Mouse (Mus musculus) gonadal fat pad, adult 2 months (tissue): ENCODE data around the gene Cdkn2aip. TPM values are rescaled to one million over a fixed set of nuclear protein-coding genes. Genes with fewer than 3 reads are reported as not detected.

Experiments used
- DNase-seq: peaks from one replicate; pipeline ENCODE4 v3.0.0-alpha.2; 2012; ENCODE audit warnings: low read depth
- polyA plus RNA-seq: library from polyadenylated mRNA; depleted of rRNA; stranded (reverse); fragments of >200 nt; gene quantifications from 2 replicates; pipeline ENCODE4 v1.2.3, GENCODE M21; 2012

Cdkn2aip gene
- polyA plus RNA-seq, 1 experiment = 7.6 TPM

DNA sequence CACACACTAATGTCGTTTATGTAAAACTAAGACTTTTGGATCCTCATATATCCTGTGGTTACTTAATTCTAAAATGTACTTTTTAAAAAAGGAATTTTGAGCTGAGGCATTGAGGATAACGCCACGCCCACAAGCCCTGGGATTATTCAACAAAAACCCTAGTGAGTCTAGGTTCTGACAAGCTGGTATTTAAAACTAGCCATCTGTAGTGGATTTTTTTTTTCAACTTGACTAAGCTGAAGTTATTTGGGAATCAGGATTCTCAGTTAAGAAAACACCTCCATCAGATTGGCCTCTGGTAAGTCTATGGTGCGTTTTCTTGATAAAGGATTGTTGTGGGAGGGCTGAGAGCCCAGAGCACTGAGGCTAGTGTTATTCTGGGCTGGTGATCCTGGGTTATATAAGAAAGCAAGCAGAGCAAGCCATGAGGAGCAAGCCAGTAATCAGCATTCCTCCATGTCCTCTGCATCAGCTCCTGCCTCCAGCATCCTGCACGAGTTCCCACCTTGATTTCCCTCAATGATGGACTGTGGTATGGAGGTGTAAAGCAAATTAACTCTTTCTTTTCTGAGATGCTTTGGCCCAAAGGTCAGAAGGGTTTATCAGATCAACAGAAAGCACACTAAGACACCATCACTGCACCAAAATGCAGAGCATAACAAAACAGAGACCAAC, 18.2 kb downstream of the Cdkn2aip start:
- no peak for DNase-seq

DNA sequence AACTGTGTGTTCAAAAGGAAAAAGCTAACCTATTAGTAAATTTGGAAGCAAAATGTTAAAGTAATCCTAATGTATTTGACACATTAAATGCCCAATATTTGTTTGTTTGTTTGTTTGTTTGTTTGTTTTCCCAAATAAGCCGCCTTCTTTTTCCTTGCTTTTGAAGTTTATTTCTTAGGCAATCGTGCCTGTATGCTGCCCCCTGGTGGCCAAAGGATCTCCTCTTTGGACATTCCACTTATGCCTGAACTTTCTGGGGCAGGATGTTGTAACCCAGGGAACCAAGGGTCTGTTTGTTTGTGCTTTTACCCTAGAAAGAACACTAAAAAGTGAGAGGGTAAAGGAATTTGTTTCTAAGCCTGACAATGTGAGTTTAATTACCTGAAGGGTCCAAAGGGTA, 20.6 kb downstream of the Cdkn2aip start:
- no peak for DNase-seq

DNA sequence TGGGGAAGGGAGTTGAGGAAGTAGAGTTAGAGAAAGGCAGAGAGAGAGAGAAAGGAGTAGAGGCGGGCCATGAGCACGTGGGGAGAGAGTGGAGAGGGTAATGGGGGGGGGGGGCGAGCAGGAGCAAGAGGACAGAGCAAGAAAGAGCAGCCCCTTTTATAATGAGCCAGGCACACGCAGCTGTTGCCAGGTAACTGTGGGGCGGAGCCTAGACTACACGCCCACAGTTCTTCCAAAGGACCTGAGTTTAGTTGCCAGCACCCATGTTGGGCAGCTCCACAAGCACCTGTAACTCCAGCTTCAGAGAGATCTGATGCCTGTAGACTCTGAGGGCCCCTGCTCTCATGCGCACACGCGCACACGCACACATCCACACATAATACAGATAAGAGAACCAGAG, 21.9 kb downstream of the Cdkn2aip start:
- no peak for DNase-seq

DNA sequence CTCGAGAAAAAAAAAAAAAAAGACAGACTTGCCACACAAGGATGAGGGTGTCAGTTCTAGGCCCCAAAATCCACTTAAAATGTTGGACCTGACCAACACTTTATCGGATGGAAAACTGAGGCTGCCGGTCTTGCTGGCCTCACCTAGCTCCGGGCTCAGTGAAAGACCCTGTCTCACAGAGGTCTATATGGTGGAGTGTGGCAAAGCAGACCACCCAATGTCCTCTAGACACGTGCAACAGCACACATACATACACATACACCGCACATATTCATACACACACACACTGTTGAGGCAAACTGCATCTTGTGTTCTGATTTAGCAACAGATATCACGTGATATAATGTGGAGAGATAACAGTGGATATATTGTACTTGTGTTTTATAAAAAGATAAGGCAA, 22.4 kb downstream of the Cdkn2aip start:
- no peak for DNase-seq

DNA sequence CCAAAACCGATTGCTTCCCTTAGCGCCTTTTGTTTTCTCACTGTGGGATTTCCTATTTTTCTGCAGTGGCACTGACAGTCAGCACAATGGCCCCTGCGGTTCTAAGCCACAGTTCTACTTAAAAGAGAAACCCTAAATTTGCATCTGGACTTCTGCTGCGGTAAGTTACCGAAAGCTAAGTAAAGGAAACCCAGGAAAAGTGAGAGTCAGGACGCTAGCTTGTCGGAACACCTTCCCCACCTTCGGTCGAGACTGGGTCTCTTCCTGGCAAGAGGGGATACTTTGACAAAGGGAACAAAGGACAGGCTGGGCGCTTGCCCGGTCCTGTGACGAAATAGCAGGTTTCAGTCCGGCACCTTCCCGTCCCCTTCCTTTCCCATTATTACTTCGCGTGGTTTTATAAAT, 23.1 kb downstream of the Cdkn2aip start:
- no peak for DNase-seq

DNA sequence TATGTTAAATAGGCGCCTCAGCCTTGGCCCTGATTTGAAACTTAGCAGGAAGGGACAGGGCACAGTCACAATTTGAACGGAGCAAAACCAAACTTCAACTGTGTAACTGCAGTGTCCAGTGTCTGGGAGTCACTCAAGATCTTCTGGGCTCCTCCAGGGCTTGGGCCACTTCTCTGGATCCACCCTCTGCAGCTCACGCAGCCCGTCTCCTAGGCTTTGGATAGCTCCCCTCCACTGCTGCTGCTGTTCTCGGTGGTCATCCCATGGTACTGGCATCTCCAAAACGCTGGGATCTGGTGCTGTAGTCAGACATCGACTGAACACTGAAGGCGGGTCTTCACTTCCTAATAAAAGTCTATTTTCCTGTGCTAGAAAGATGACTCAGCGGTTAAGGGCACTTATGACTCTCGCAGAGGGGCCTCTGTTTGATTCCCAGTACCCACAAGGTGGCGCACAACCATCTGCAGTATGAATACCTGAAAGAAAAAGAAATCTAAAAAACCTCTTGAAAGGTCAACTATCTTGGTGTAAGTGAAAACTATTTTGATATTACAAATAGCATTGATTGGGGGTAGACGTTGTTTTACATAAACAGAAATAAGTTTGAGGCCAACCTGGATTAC, 23.9 kb downstream of the Cdkn2aip start:
- no peak for DNase-seq

DNA sequence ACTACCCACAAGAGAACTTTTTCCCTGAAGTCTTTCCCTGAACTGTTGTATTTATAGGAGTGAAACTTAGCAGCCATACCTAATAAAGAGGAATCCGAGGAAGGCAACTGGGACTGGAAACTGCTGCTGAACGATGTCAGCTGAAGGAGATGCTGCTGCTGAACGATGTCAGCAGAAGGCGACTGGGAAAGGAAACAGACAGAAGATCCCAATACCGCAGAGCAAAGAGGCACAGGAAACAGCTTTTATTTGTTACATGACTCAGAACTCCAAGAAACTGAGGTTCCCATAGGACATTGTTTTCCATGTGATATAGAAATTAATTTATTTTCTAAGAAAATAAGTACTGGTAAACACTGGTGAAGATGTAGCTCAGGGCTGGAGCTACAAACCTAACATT, 29.3 kb downstream of the Cdkn2aip start:
- no peak for DNase-seq

DNA sequence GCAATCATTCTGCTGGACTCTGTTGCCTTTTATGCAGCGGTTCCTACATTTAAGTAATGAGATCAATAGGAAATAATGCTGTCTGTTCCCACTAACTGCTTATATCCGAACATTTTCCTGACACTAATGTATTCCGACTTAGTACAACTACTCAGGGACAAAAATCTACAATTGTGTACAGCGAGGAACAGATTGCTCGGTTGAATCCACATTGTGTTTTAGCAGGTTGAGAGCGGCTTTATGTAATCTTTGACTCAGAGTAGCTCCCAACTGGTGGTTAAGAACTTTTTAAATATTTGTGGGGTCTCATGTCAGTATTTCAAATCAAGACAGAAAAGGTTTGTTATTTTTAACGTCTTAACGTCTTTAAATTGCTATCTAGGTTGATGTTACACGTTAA, 29.7 kb downstream of the Cdkn2aip start:
- no peak for DNase-seq

DNA sequence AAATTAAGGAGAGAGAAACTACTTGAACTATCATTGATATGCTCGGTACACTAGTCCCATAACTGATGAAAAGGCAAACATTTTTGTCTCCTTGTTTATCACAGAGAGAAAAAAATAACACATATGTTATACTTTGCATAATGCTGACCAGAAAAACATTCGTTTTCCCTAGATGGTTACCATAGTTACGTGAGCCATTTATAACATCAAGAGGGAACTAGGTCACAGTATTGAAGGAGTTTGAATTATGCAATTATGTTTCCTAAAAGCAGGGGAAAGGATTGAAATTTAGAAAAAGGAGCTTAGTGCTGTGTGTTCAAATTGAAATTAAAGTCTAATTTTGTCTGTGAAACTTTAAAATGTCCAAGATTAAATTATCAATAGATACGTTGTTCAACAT, 33.4 kb downstream of the Cdkn2aip start:
- DNase-seq = no peak

DNA sequence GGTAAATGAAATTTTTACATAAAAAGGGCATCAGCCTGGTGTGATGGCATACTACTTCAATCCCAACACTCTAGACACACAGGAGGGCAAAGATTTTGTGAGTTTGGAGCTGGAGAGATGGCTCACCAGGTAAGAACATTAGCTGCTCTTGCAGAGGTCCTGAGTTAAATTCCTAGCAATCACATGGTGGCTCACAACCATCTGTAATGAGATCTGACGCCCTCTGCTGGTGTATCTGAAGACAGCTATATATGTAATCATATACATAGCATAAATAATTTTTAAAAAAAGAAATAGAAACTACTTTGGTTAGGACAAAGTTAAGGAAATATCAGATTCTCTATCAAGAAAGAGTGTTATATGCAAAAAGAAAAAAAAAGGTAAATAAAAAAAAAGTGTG, 34.1 kb downstream of the Cdkn2aip start:
- DNase-seq = no peak

DNA sequence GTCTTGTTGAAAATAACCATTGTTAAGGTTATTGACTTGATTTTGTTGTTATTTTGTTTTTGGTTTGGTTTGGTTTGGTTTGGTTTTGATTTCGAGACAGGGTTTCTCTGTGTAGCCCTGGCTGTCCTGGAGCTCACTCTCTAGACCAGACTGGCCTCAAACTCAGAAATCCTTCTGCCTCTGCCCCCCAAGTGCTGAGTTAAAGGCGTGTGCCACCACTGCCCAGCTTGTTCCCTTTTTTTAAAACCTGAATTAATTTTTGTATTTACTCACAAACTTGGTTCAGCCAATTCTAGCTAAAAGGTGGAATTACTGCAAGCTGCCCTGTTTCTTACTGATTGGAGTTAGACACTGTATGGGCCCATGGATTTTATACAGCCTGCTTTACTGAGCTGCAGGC, 37.1 kb downstream of the Cdkn2aip start:
- no peak for DNase-seq

DNA sequence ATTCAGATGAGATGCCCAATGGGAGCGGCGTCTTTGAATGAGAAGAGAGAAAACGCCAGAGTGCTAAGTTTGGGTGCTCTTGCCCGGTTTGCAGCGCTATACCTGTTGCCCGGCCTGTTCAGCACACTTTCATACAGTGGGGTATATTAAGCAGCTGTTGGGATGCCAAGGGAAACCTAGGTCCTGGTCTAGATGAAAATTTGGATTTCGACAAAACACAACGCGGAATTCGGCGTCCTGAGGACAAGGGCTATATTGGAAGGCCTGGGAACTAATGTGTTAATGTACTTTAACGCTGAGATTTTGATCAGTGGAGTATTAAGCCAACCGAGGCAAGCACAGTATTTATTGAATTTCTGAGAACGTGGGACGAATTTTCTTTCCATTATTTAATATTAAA, 37.5 kb downstream of the Cdkn2aip start:
- no peak for DNase-seq

DNA sequence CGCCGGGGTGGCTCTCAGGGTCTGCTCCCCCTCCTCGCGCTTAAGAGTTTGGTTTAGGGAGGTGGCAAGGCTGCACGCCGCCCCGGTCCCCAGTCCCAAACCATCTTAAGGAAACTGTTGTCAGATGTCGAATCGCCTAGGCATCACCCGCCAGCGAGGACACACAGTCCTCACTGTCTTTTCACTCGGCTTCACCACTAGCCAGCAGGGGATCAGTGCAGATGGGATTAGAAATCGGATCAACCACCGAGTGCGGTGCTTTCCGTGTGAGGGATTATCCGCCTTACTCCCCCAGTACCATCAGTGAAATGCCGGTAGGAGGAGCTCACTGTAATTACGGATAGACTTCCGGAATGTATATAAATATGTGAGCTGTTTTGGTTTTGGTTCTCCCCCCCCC, 37.9 kb downstream of the Cdkn2aip start:
- DNase-seq = no peak

DNA sequence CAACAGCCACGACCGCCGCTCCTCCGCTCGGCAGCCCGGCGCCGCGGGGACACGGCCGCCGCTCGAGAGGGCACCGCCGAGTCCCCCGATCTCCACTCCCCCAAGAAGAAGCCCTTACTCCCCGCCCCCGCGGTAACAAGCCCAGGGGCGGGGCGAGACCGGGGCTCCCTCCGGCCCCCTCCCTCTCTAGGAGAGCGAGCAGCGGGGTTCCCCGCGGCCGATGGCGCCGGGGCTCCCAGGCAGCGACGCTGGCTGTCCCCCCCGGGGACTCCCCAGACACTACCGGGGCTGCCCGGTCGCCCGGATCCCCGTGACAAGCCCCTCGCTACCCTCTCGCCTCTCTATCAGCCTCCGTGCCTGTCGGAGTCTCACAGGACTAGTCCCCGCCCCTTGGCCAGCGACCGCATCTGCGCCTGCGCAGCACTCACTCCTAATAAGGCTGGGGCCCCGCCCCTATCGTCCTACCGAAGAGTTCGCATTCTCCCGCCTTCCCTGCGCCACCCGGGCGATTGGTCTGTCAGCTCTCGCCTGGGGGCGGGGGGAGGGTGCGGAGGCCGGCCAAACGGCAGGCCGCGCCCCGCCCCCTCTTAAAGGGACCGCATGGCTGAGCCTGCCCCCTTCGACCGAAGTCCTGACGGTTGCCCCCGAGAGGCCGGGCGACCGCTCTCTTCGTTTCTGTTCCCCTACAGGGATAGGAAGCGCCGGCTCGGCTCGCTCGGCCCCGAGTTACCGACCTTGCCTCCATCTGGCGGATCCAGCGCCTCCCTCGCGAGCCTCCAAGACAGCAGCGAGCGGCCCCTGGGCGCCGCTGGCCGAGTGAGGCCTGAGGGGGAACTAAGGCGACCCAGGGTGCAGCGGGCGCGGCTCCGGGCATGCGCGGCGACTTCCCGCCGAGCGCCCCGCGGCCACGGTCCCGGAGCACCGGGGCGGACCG, 38.7 kb downstream of the Cdkn2aip start, which contains the start of gene Ing2:
Ing2 (minus strand) TSS at position 780 of the 934 bp plus-strand sequence.
- peak; percentile 84 for DNase-seq

DNA sequence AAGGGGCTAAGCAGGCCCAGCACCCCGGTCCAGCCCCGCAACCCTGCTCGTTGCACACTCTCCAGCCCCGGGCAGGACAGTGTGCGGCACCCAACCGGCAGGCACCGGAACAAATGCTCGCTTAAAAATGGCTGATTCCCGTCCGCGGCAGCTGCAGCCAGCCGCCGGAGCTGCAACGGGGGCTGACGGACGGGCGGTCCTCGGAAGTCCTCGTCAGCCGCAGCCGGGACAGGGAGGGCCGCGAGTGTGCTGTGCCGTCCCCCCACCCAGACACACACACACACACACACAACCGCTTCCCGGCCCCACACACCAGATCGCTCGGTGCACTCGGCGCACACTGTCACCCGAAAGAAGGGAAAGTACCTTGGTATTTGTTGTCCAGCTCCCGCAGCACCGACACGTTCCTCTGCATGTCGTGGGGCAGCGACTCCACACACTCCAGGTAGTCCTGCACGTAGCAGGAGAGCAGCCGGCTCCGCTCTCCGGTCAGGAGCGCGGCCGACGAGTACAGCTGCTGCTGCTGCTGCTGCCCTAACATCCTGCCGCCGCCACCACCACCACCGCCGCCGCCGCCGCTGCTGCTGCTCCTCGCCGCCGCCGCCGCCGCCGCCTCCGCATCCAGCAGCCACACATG, 39.5 kb downstream of the Cdkn2aip start:
- no peak for DNase-seq

DNA sequence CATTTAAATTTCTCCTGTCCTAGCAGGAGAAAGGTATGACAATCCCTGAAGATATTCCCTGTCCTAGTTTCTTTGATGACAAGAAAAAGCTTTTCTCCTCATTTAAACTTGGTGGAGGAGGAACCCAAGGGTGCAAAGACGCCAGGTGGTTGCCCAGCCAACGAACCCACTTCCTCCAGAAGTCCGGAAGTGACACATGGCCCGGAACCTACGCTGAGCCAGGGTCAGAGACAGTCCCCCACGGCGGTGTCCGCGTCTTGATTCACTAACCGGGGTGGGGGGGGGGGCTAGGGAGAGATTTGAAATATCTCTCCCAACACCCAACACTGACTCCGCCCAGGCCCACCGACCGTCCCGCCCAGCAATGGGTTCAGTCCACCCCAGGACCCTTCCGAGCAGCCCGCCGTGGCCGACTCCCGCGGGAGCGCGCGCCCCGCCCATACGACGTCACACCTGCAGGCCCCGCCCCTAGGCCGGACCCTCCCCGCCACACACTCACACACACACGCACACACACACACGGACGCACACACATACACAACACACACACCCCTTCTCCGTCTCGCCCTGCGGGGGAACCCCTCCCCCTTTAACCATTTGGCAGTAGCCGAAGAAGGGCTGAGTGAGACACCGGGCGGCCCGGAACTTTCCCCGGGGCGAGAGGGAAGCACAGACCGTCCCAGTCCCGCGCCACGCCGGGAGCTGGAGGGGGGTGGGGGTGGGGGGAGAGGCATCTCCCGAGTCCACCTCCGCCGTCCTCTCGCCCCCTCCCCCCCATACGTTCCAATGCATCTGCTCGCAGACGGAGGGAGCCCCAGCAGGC, 40.2 kb downstream of the Cdkn2aip start:
- no peak for DNase-seq

DNA sequence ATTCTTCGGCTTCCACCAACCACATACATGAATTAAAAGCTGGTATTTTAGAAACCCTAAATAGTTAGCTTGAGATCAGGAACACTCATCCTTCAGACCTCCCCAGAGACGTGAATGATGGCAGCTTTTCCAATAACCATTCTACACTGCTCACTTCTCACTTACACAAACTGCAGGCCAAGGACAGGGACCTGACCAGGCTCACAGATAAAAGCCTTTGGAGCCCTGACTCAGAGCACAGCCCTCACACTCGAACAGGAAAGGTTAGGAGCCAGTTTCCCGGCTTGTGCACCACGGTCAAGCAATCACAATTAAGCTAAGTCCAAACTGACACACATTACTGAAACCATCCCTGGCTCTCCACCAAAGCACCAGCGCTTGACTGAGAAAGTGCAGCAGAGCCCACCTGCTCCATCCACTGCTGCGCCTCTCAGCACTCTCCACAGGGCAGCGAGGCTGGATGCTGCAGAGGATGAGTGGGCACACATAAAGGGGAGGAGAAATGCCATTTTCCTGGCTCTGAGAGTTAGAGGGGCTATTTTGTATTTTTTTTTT, 49.4 kb downstream of the Cdkn2aip start:
- no peak for DNase-seq

DNA sequence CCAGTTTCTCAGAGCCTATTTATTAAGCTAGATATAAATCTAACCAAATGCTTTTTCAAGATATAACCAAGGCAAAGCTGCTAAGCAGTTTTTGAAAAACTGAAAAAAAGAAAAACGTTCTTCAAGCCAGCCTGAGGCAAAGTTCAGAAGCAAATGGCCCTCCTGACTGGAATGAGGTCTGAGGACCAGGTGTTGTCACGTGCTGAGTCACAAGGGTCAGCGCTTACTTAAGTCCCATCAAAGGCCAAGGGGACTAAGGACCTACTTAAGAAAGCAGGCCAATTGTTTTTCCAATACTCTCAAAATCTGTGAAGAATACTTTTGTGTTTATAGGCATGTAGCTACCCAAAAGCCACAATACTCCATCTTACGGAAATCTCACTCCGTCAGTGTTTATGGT, 50.5 kb downstream of the Cdkn2aip start:
- no peak for DNase-seq

DNA sequence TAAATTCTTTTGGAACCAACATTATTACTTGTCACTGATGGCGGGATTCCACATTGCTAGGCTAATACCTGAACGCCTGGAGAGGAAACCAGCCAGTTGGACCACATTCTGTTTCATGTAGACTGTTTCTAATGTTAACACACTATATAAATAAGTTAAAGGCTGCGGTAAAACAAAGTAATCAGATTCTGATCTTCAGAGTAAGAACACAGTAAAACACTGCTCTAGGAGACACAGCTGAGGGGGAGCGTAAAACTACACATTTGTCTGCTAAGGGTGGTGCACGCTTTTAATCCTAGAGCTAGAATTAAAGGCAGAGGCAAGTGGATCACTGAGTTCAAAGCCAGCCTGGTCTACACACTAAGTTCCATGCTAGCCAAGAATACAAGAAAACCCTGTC, 51.0 kb downstream of the Cdkn2aip start:
- no peak for DNase-seq

DNA sequence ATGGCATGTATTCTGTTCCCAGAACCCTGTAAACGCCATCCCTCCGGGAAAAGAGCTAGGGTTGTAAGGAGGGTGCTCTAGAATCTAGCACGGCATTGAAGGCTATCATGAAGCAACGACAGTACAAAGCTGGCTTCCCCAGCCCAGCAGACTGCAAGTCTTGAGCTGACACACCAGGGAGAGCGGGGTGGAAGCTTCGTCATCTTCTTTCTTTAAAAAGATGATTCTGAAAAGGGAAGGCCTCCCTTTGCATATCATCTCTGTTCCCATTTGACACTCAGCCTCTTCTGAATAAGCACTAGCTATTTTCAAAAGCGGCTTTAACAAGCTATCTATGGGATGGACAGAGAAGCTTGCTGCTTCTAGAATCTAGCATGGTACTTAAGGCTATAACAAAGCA, 53.3 kb downstream of the Cdkn2aip start:
- DNase-seq = no peak

DNA sequence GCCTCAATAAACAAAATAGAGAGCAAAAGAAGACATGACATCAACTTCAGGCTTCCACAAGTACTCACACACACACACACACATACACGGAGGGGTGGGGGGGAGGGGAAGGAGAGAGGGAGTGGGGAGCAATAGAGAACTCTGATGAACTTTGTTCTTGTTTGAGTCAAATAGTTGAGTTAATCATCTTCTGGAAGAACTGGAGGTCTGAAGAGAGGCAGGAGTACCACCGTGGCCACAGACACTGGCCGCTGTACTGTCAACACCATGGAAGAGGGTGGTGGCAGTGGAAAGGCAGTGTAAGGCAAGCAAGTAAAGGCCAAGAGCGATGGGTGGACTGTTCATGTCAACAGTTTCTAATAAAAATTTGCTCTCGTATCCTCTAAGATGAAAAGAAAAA, 54.3 kb downstream of the Cdkn2aip start:
- DNase-seq = no peak
